Mouse (Mus musculus): ENCODE results near the gene Zc3h7a. TPM values are rescaled to one million over a fixed set of nuclear protein-coding genes. Genes with fewer than 3 reads are reported as not detected.
A peak's percentile ranks its signal among the peaks of the same experiment; 100 is the strongest.

The Zc3h7a gene
- total RNA-seq, 4 experiments from 2014 or later: 17.9 to 24.5 (median 23.6) TPM

DNA sequence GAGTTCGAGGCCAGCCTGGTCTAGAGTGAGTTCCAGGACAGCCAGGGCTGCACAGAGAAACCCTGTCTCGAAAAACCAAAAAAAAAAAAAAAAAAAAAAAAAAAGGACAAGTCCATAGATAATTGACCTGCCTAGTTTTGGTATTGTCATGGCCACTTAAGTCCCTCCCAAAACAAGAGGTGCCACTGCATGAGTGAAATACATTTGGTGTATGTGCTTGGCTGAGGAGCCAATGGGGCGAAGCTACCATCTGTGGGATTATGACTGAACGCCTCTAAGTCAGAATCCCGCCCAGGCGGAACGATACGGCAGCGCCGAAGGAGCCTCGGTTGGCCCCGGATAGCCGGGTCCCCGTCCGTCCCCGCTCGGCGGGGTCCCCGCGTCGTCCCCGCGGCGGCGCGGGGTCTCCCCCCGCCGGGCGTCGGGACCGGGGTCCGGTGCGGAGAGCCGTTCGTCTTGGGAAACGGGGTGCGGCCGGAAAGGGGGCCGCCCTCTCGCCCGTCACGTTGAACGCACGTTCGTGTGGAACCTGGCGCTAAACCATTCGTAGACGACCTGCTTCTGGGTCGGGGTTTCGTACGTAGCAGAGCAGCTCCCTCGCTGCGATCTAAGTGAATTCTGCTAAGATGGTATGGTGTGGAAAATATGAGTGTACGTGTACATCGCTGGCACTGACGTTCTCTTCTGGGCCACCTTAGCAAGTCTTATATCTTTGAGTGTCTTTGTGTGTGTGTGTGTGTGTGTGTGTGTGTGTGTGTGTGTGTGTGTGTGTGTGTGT, 32.3 kb downstream of the Zc3h7a start:
- peak; percentile 100 for DNase-seq (ENCODE audit: low spot score)

DNA sequence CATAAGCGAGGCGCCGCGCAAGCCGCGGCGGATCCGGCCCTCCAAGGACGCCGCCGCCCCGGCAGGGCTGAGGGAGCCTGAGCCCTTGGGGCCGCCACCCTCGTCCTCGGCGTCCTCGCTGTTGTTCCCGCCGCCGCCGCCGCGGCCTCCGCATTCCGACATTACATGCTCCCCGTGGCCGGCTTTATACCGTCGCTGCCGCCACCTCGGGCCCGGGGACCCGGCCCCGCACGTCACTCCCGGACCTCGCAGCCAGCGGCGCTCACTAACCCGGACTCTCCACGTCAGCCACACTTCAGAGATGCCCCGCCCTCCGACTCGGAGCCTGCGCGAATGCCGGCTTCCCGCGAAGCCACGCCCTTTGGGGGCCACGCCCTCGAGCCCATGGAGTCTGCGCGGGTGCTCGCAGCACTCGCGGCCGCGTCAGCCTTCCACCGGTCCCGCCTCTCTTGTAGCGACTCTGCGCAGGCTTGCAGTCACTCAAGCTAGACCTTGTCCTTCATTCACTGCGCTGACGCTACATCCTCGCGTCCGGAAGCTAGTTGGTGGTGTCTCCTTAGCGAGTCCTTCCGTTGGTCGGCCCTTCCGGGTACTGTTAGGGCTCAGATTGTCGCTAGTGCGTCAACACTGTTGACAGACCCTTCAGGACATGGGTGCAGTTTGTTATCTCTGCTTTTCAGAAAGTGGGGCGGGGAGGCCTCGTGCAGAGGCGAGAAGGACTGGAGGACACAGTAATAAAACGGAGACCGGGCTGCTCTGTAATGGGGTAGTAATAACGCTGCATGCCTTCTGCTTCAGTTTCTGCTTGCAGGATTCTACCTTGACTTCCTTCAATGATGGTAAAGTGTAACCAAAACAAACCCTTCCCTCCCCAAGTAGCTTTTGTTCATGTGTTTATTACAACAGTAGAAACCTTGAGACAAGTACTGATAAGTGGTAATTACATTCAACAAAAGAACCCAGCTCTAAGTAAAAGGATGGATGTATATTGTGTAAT, 41.5 kb downstream of the Zc3h7a start, which contains the start of gene Txndc11:
Gene Txndc11, minus strand, starts transcription at position 303 of the 997 bp plus-strand sequence.
- DNase-seq (ENCODE audit: low spot score): peak; percentile 99

DNA sequence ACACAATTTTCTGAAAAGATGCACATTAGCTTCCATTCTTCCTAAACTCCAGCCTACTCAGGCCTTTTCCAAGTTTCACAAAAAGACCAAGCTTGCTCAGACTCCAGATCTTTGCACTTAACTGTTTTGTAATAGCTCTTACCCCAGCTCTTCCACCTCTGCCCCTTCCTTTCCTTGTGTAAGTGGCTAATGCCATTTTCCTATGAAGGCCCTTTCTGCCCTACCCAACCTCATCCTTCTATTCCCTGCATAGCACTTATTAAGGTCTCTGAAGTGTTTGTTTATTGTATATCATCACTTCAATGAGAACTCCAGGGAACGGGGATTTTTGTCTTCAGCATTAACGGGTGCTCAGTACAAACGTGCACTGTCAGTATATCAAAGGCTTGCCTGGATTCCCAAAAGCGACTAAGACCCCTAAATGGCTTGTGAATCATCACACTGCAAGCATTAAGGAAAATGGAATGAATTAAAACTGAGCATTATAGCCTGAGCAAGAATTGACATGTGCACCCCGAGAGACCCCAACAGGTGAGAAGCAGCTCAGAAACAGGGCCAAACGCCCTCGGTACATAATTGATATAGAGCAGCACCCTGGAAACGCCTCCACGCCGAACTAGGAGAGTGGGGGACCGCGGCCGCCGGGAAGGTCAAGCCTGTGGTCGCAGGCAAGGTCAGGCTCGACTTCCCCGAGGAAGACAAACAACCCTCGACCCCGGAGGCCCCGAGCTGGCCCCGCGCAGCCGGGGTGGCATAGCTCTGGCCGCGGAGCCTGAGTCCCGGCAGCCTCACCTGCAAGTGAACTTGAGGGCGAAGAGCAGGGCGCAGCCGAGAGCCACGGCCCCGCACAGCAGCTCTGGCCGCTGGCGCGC, 42.5 kb downstream of the Zc3h7a start:
- peak; percentile 24 for DNase-seq (ENCODE audit: low spot score)

DNA sequence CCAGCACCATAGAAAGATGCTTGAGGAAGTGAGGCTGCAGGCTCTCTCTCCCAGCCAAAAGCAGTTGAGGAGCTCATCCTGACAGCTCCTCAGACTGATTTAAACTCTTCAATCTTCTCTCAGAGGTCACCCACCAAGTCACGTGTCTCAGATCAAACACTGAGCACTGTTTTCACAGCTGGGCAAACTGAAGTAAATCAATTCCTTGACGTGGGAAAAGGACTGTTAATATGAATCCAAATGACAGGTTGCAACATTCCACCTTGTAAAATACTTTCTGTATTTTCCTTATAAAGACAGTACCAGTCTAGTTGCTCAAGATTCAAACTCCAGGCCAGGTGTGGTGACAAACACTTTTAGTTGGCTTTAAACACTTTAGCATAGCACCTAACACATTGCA, 43.4 kb downstream of the Zc3h7a start:
- no peak for DNase-seq (ENCODE audit: low spot score)

DNA sequence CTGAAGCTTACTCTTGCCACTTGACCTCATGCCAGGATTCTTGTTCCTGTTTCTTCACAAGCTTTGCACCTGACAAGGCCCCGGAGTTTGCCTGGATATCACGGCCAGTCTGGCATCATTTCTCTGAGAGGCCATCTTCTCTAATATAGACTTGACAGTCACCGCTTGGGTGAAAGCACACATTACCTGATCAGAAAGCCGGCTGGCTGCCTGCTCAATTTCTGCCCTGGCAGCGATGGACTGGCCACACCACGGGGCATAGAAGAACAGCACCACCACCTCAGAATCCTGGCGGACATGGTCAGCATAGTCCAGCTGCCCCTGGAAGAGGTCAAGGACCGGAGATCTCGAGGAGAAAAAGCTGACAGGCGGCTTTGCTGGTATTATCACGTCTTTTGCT, 47.9 kb downstream of the Zc3h7a start:
- no peak for DNase-seq (ENCODE audit: low spot score)

DNA sequence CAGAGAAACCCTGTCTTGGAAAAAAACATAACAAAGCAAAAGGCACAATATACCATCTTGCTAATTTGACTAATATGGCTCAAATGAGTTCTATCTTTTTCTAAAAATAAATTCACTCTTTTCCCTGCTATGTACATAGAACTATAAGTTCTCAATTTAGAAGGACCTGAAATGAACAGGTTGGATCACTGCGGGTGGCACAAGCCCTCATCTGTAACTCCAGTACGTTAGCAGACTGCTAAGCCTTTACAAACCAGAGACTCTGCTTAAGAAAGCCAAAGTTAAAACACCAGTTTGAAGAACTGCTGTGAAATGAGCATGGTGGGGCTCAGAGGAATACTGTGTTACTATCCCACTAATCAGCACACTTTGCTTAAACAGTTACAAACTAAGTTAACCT, 50.8 kb downstream of the Zc3h7a start:
- no peak for DNase-seq (ENCODE audit: low spot score)

DNA sequence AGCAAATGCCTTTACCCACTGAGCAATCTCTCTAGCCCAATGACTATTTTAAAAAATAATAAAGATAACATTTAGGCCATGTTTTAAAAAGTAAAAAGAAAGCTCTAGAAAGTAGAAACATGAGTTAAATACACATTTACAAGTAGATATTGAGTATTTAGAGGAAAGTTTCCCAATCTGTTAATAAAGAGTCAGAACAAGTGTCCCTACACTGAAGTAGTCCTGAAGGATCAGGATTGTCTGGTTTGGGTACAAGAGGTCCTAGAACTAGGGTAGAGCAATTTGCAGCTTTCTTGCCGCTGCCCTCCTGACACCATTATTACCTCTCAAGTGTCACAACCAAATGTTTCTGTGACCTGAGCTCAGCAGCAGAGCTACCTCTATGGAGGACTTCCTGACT, 52.1 kb downstream of the Zc3h7a start:
- DNase-seq (ENCODE audit: low spot score): no peak

DNA sequence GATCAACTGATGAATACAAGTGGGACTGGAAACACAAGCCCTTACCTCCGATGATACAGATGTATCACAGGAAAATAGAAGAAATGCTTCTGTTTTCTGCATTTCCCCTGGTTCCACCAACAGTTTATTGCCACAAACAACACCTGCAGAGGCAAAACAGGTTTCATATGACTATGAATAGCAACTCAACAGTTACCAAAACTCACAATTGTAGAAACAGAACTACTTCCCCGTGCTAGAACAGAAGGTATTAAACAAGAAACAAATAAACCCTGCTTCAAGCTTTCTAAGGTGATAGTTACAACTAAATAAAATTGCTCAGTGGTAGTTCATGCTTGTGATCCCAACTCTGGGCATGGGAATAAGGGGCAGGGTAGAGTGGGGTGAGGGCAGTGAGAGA, 53.6 kb downstream of the Zc3h7a start:
- DNase-seq (ENCODE audit: low spot score): no peak

DNA sequence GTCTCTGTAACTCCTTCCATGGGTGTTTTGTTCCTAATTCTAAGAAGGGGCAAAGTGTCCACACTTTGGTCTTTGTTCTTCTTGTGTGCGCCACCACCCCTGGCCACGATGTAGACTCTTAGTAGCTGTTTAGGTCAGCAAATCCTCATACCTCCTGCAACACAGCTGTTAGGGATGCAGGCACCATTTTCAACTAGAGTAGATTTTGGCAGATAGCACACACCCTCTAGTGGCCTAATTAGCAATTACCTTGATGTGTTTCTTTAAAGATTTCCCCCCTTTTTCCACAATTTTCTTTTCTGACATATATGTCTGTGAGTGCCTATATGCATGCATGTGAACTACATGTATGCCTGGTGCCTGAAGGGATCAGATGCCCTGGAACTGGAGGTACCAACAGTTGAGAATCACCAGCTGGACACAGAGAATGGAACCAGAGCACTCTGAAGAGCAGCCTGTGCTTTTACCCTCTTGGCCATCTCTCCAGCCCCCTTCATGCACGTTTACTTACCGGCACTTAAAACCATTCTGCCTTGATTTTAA, 66.9 kb downstream of the Zc3h7a start:
- DNase-seq (ENCODE audit: low spot score): peak; percentile 38

DNA sequence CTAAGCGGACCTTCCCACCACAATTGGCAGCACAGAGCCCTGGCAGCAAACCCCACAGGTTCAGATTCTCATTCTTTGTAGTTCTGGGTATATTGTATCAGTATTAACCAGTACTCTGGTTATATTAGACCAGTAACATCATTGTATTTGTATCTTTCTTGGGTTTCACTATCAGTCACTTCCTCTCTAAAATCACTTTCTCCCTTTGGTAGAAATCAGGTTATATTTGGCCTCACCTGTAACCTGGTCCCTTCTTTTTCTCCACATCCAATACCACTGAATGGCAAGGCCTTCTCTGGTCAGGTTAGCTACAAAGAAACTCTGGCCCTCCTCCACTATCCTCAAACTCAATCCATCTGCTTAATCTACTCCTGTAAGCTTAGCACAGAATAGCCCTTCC, 71.3 kb downstream of the Zc3h7a start:
- no peak for DNase-seq (ENCODE audit: low spot score)

DNA sequence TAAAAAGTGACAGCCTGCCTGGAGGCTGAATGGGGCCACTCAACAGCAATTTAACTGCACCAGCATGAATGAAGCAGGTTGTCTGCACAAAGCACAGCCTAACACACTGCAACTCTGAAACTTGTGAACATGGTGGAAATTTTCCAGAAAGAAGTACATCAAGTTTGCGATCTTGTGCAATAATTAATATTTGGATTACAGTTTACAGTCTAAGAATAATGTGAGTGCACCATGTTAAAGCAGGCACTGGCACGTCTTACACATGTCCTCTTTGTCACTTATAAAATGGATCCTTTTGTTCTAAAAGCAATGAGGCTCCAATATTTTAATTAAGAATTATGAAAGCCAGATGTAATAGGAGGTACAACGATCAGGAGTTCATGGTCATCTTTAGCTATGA, 78.9 kb downstream of the Zc3h7a start:
- DNase-seq (ENCODE audit: low spot score): no peak

DNA sequence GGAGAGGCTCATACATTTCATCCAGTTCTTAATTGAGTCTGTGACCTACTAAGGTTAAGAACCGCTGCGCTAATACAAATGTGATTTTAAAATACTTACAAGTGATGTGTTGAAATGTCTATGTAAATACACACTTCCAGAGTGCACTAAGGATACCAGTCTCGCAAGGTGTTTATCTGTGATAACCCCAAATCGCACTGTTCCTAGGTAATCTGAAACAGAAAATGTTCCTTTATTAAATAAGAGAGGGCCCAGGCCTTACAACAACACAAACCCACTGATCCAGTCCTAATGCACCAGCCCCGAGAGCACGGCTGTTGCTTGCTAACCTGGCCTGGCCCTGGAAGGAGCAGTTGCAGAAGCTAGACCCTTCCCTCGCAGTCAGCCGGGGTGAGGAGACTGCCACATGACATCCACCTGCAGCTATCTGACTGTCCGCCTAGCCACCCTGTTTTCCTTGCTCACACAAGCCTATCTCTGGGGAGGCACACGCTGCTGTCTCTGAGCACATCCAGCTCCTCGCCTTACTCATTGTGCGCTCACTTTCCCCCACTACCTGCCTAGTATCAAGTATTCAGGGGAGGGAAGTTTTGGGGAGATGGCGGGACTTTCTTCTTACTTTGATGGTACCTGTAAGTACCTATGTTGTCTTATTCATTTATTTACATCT, 82.3 kb downstream of the Zc3h7a start:
- no peak for DNase-seq (ENCODE audit: low spot score)

DNA sequence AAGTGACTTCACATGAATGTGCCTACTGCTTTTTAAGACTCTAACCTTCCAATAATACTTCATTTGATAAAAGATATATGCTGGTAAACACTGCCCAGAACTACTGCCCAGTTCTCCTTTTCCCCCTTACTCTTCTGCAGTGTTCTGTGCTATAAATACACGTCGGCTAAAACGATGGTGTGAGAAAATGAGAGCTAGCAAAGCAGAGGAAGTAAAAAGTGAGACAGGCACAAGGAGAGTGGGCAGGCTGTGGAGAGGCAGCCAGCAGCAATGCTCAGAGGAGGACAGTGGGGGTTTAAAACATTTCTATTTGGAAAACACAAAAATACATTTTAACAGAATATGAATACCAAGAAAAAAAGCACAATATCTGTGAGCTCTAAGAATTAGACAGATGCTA, 83.7 kb downstream of the Zc3h7a start:
- peak; percentile 40 for DNase-seq (ENCODE audit: low spot score)

DNA sequence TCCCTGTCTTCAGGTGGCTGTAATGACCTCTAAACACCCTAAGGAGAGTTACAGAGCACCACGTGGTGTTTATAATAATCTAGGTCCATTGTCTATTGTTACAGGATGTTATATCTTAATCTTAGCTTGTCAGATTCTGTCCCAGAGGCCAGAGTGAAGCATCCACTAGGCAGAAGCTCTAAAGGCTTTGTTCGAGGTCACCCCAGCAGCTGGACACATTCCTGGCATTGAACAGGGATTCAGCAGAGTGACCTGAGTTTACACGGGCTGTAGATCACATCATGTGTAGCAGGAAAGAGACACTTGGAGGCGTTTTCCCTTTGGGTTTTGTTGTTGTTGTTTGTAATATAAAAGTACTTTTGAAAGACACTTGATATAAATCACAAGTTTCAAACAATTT, 84.1 kb downstream of the Zc3h7a start:
- DNase-seq (ENCODE audit: low spot score): peak; percentile 37

DNA sequence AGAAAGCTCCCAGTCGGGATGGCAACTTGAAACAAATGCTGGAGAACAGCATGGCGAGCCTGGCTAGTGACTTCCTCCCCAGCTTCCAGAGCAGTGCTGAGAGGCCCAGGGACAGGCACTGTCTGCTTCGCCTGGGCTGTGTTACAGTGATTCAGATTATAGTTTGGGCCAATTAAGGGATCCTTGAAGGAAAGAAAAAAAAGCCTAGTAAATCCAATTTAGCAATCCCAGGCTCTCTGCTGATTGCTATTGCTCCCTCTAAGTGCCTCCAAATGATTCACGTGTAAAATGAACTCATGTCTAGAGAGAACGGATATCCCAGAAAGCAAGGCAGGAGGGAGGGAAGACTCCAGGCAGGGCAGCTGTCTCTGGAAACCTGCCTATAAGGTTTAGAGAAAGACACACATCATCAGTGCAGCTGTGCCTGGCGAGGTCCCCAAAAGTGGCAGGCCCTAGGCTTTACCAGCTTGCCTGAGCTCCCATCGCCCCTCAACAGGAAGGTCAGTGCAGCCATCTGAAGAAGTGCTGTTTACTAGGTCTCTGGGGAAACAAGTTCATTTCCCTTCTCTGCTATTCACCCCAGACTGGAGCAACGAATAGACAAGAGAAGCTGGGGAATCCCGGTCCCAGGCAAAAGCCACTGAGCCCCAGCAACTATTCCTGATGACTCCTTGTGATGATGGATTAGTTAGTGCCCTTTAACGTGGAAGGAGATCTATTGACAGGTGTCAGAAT, 85.2 kb downstream of the Zc3h7a start:
- no peak for DNase-seq (ENCODE audit: low spot score)

DNA sequence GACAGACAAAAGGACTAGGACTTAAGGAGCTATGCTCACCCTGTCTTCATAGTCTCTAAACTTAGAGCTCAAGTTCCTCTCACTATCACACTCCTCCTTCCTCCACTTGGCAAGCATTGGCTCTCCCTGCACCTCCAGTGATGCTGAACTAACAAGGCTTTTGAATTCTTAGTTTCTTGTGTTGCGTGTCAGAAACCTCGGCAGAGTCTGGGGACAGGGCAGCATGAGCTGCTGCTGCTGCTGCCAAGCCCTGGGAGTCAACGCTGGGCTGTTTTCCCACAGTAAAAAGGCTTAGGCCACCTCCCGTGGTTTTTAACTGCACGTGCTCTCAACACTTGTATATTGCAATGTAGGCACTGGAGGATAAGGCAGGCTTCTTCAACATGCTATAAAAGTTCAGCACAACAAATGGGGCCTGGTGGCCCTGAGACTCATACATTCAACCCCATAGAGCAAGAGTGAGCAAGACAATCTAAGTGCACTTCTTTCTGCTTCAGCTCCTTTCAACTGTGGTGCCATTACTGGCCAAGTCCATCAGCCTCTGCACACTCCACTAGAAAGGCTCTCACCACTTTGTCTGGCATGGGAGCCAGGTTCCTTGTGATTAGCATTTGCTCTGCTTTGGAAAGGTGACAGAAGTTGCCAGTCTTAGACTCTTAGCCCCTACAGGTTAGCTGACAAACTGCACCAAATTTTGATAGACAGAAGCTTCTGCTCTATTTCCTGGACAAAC, 89.2 kb downstream of the Zc3h7a start:
- DNase-seq (ENCODE audit: low spot score): no peak
